9 mouse cellular contexts compared by ENCODE assay signal in the genomic region with DNA sequence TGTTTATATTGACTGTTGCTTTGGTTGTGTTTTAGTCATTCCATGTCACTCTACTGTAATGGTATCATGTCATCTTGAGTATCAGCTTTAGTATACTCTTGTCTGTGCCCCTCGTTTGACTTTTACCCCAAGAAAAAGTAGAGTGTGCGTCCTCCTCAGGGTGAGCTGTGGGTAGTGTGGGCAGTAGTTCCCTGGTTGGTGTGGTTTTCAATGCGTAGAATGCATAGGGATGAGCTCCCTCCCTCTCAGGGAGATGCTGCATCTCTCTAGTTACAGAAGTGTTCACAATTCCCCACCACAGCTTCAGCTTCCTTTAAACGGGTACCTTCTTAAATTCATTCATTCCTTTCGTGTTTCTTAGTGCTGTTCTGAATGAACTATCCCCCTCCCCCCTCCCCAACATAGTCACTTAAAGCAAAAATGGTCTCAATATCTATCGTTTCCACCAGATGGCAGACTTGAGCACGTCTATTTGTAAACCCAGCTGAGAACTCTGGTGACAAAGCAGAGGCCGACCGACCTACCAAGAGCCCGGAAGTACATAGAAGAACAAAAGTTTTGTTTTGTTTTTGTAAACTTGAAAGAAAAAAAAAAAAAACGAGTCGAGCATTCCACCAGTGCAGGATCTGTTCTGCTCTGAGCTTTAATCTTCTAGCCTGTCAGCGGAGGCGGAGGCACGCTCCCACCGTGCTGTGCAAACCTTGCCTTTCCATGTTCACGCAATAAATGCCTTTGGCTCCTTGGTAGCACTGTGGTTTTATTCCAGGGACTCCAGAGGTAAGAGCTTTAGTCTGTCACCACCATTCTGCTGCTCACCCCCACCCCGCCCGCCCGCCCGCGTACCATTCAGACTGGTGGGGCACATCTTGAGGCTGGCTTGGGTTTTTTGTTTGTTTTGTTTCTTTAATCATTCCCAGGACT. TPM values are rescaled to one million over a fixed set of nuclear protein-coding genes. Genes with fewer than 3 reads are reported as not detected.
A peak's percentile ranks its signal among the peaks of the same experiment; 100 is the strongest.
DNase-seq lines count a peak whose midpoint lies in the region; ATAC-seq and TF ChIP-seq lines count a peak whose summit lies in the region.
"Had no signal": no experiment of that assay in that cellular context is flagged by ENCODE, and none has a peak within 500 bp of the region (broad histone marks: within the 10 kb centered on the region; RNA-seq: fewer than 3 reads in every experiment).

No protein-coding gene starts in this region.

- peak overlapping the region; percentile 16; the same call in 1 of the 2 replicates for H3K4me2 ChIP-seq in embryonic facial prominence, embryonic 14.5 days (ENCODE audit: low read depth, low read length)
- no peak overlapping the region for H3K4me2 ChIP-seq in hindbrain, embryonic 11.5 days (replicated peaks; ENCODE audit: low read depth, low read length)
- H3K4me2 ChIP-seq: limb, embryonic 15.5 days had no signal

- 59% methylated on average over 22 of the region's 22 CpGs for WGBS in embryonic facial prominence, embryonic 14.5 days
- WGBS in hindbrain, embryonic 11.5 days = 66% methylated on average over 22 of the region's 22 CpGs
- 53% methylated on average over 22 of the region's 22 CpGs for WGBS in spleen, adult 2 months

- TF ChIP-seq POLR2A in spleen, adult 2 months (IDR thresholded peaks at IDR 0.05; ENCODE audit: low read depth, low read length) = no peak

- no peaks in the 10 kb centered on the region for H3K9me3 ChIP-seq in embryonic facial prominence, embryonic 14.5 days (ENCODE audit: control insufficient read depth, low read length)
- no peaks in the 10 kb centered on the region for H3K9me3 ChIP-seq in hindbrain, embryonic 11.5 days (ENCODE audit: control insufficient read depth, low read length)
- H3K9me3 ChIP-seq: limb, embryonic 15.5 days had no signal

- peak; percentile 39 for ATAC-seq in embryonic facial prominence, embryonic 14.5 days (ENCODE audit: low read depth)
- peak; percentile 43 for ATAC-seq in hindbrain, embryonic 11.5 days (ENCODE audit: low FRiP score)
- peak; percentile 80 for ATAC-seq in megakaryocyte progenitor cell, adult 5-6 weeks (replicated peaks; ENCODE audit: poor library complexity)

- TF ChIP-seq CTCF in spleen, adult 2 months (IDR thresholded peaks at IDR 0.05; ENCODE audit: extremely low read depth, insufficient read depth, insufficient read length, insufficient replicate concordance) = no peak

- peak; percentile 64 for DNase-seq in adrenal gland, postnatal 10 days
- no peak for DNase-seq in adrenal gland, postnatal 25 days
- DNase-seq in T-cell, adult 2 months (ENCODE audit: low spot score) = peak; percentile 86
- peak; percentile 87 for DNase-seq in embryonic facial prominence, embryonic 14.5 days (ENCODE audit: low spot score)
- peak; percentile 87 for DNase-seq in hindbrain, embryonic 11.5 days (ENCODE audit: low spot score)
- DNase-seq in layer of hippocampus, adult 8-10 months (ENCODE audit: low spot score in 2 of 2) = peak; percentile 34 to 48
- peak; percentile 35 to 69 for DNase-seq in spleen, adult 2 months (ENCODE audit: low read depth in 1 of 2, low spot score in 2 of 2)

- H3K27ac ChIP-seq in embryonic facial prominence, embryonic 14.5 days (replicated peaks; ENCODE audit: low read depth, low read length) = no peak overlapping the region
- H3K27ac ChIP-seq in hindbrain, embryonic 11.5 days (ENCODE audit: low read depth, low read length) = no peak overlapping the region
- H3K27ac ChIP-seq in spleen, adult 2 months (ENCODE audit: insufficient read depth, low read length) = no peak overlapping the region
- H3K27ac ChIP-seq: limb, embryonic 15.5 days had no signal

- H3K9ac ChIP-seq in embryonic facial prominence, embryonic 14.5 days (ENCODE audit: low read depth, low read length) = no peak overlapping the region
- H3K9ac ChIP-seq in hindbrain, embryonic 11.5 days (ENCODE audit: low read depth, low read length) = no peak overlapping the region
- H3K9ac ChIP-seq: limb, embryonic 15.5 days had no signal

- H3K4me1 ChIP-seq in embryonic facial prominence, embryonic 14.5 days (ENCODE audit: control insufficient read depth, insufficient read depth, low read length) = no peaks in the 10 kb centered on the region
- no peaks in the 10 kb centered on the region for H3K4me1 ChIP-seq in hindbrain, embryonic 11.5 days (replicated peaks; ENCODE audit: control insufficient read depth, insufficient read depth, low read length)
- H3K4me1 ChIP-seq in spleen, adult 2 months (ENCODE audit: control insufficient read depth, insufficient read depth, insufficient read length) = no peaks in the 10 kb centered on the region
- H3K4me1 ChIP-seq: limb, embryonic 15.5 days had no signal

- H3K36me3 ChIP-seq in embryonic facial prominence, embryonic 14.5 days (ENCODE audit: control insufficient read depth, insufficient read depth, low read length) = no peaks in the 10 kb centered on the region
- no peaks in the 10 kb centered on the region for H3K36me3 ChIP-seq in hindbrain, embryonic 11.5 days (ENCODE audit: control insufficient read depth, insufficient read depth, low read length)
- no peaks in the 10 kb centered on the region for H3K36me3 ChIP-seq in spleen, adult 2 months (ENCODE audit: control insufficient read depth, insufficient read depth, low read length)

- no peaks in the 10 kb centered on the region for H3K27me3 ChIP-seq in embryonic facial prominence, embryonic 14.5 days (replicated peaks; ENCODE audit: control insufficient read depth, insufficient read depth, low read length)
- no peaks in the 10 kb centered on the region for H3K27me3 ChIP-seq in hindbrain, embryonic 11.5 days (ENCODE audit: control insufficient read depth, insufficient read depth, low read length)
- no peaks in the 10 kb centered on the region for H3K27me3 ChIP-seq in spleen, adult 2 months (ENCODE audit: control insufficient read depth, insufficient read depth, low read length)
- H3K27me3 ChIP-seq: limb, embryonic 15.5 days had no signal

- no peak overlapping the region for H3K4me3 ChIP-seq in embryonic facial prominence, embryonic 14.5 days (ENCODE audit: low read depth, low read length)
- no peak overlapping the region for H3K4me3 ChIP-seq in hindbrain, embryonic 11.5 days (ENCODE audit: low read depth, low read length)
- H3K4me3 ChIP-seq in spleen, adult 2 months (ENCODE audit: extremely low read depth, insufficient read depth, insufficient read length) = no peak overlapping the region
- H3K4me3 ChIP-seq: limb, embryonic 15.5 days had no signal

RNA-seq across cellular contexts. Expression of gene Slc3a1, which starts 4.7 kb away (rescaled TPM):
- under 1 TPM; 0.36 to 0.63 TPM for total RNA-seq in adrenal gland, postnatal 10 days (2021)
- 0.38 and 0.79 TPM in 2 replicates for total RNA-seq in adrenal gland, postnatal 25 days (2021)
- polyA plus RNA-seq in embryonic facial prominence, embryonic 14.5 days (2014; fragmentation: Nextera tagmentation; extraction: Ambion mirVana) = 0.32 and 0.35 TPM in 2 replicates
- polyA plus RNA-seq in hindbrain, embryonic 11.5 days (2014; fragmentation: Nextera tagmentation; extraction: Ambion mirVana) = 0.20 and 0.49 TPM in 2 replicates
- total RNA-seq in layer of hippocampus, adult 8-10 months (2022) = under 1 TPM; 0.22 to 0.47 (median 0.25) TPM
- total RNA-seq in megakaryocyte progenitor cell, adult 5-6 weeks (2015) = 0.32 TPM in 1 of 2 replicates, not detected in the other
- 0.04 TPM in 1 of 2 replicates, not detected in the other for total RNA-seq in megakaryocyte progenitor cell, adult 5-6 weeks (2017)
- 0.33 and 0.35 TPM in 2 replicates for polyA plus RNA-seq in spleen, adult 2 months (2012; rRNA removed)
